Mouse (Mus musculus) adrenal gland, postnatal 10 days (tissue): ENCODE results near the gene Mycl. TPM values are rescaled to one million over a fixed set of nuclear protein-coding genes. Genes with fewer than 3 reads are reported as not detected.

Experiments used
- DNase-seq: peaks from one replicate; pipeline ENCODE4 v3.0.0; 2021; ENCODE audit warnings: mixed read lengths
- long read RNA-seq, 2 experiments: library from polyadenylated mRNA; stranded (forward); transcript quantifications; one replicate each; pipeline ENCODE4 v2.0.0; 2021
- total RNA-seq, 2 experiments: library from RNA; stranded (reverse); gene quantifications; 2 replicates each; pipeline ENCODE4 v1.2.3; 2021

Mycl gene
- 1 to 10 TPM; 3.6 to 5.6 TPM for total RNA-seq
- long read RNA-seq, experiment 1, transcript Mycl-201 (2 exons, 3,501 nt) = major isoform, 8 of 15 reads
- long read RNA-seq, experiment 1, partial matches to known transcripts = 0 of 15 reads
- long read RNA-seq, experiment 1, other reads (novel, unspliced or antisense) = 2 of 15 reads
- long read RNA-seq, experiment 2, partial matches to known transcripts = 0 of 2 reads
- long read RNA-seq, experiment 2, other reads (novel, unspliced or antisense) = 1 of 2 reads

DNA sequence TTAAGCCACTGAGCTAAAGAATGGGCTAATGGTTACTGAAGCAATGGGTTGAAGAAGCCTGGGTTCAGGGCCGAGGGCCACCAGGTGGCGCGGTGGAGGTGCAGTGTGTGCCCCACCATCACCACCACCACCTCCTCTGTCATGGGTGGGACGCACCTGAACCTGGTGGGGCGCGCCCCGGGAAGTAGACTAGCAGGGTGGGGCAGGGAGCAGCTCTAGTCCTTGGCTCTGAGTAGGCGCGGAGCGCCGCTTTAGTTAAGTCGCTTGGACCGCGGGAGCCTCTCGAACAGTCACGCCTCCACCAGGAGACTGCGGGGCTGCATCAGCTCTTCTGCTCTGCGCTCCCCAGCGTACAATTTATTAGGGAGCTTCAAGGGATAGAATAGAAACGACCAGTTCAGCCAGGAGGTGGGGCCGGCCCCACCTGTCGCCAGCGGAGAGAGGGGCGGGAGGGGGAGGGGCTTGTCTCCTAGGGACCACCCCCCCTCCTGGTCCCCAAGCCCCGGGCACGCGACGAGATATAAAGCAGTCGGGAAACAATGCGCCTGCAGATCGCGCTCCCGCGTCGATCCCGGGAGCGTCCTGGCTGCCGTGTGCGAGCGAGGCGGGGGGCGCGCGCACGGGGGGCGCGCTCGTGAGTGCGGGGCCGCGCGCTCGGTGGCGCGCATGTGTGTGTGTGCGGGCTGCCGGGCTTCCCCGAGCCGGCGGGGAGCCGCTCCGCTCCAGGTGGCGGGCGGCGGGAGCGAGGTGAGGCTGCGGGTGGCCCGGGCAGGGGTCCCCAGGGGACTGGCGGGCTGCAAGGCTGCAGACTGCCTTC, at the start of gene Mycl:
Mycl (plus strand) TSS at position 249 of the 817 bp plus-strand sequence.
- peak; percentile 88 for DNase-seq

DNA sequence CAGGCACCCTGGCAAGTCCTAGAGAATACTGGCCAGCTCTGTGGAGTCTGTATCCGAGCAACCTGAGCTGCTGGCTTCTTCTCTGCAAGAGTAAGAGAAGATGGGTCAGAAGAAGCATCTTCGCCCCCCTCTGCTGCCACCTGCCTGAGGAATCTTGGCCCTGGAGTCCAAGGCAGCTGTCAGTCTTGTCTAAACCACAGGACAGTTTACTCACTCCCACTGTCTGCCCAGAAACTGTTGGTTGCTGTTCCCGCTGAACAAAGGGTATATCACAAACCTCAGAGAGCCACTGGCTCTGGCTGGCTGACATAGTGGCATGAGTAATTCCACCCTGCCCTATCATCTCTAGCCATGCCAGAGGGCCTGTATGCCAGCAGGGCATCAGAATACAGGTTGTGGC, 48.2 kb upstream of the Mycl start:
- DNase-seq = no peak

DNA sequence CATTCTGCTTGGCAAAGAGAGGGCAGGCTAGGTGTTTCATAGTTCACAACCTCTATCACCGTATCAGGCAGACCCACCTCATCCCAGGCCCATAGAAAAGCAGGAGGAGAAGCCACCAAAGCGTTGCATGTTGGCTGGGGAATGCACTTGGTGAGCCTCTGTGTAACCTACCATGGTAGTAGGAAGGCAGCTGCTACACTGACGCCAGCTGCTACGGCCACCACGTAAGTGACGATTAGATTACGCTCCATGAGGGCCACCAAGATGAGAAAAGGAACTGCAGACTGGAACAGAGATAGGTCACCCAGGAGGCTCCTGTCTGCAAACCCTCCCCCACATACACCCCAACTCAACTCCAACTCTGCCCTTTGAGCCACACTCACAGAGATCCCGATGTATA, 46.4 kb upstream of the Mycl start:
- no peak for DNase-seq

DNA sequence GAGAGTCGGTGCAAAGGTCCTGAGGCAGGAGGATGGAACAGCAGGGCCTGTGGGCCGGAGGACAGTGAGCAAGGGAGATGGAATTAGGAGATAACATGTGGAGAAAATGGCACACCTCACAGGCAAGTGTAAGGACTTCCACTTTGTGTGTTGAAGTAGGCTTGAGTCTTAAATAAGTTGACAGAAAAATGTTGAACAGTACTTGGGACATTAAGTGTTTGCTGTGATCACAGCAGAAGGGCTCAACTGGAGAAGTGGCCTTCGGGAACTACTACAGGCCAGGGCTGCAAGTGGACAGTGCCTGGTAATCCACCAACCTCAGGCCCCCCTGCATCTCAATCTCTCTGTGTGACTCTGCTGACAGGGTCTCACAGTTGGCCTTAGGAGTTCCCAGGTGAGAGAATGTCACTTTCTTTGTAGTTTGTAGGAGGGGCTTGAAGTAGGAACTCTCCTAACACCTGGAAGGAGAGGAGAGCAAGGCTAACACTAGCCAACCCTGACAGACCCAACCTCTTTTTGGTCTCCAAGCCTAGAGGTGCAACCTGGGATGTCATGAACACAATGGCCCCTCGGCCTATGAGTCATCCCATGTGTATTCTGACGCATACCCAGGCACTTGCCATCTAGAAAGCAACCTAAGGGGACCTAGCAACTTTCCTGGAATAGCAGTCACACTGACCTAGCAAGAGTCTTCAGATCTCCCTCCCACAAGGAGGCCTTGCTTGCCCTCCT, 40.6 kb upstream of the Mycl start:
- DNase-seq = no peak

DNA sequence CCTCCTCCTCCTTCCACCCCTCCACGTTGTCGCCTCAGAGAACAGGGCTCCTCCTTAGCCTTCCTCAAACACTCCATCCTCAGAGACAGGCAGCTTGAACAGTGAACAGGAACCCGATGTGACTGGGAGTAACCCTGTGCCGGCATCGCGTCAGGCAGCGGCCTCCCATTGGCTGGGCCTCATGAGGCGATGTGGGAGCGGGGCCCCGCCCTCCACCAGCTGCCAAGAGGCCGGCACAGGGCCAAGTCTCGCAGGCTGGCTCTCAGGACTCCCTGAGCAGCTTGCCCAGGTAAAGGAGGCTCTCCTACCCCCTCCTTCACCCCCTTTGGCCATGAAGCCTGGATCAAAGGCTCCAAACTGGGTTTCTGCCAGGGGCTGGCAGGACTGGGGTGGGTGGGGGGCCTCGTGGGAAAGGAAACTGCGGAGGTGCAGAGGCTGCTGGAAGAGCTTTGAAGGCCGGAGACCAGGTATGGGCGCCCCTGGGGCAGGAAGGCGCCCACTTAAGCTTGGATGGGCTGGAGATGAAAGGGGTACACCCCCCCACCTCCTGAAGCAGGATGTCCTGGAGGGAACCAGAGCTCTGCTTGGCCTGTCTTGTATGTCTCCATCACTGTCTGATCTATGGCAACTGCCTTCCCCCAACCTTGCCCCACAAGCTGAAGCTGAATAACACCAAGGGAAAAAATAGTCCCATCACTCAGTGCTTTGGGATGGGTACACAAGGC, 39.9 kb upstream of the Mycl start:
- peak; percentile 92 for DNase-seq

DNA sequence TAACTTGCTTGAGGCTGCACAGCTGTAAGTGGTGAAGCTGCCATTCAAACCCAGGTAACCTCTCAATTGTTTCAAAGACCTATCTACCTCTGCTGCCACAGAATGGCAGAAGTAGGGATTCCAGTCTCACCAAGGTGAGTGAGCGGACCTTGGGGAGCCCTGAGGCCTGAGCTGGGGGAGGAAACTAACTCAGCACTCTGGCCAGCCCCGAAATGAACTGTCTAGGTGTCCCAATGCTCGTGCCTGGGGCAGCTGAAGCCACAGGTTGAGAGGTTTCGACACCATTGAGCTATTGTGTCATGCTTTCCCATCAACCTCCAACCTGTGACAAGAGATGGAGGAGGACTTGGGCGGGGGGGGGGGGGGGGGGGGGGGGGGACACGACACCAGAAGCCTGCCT, 39.2 kb upstream of the Mycl start:
- DNase-seq = no peak

DNA sequence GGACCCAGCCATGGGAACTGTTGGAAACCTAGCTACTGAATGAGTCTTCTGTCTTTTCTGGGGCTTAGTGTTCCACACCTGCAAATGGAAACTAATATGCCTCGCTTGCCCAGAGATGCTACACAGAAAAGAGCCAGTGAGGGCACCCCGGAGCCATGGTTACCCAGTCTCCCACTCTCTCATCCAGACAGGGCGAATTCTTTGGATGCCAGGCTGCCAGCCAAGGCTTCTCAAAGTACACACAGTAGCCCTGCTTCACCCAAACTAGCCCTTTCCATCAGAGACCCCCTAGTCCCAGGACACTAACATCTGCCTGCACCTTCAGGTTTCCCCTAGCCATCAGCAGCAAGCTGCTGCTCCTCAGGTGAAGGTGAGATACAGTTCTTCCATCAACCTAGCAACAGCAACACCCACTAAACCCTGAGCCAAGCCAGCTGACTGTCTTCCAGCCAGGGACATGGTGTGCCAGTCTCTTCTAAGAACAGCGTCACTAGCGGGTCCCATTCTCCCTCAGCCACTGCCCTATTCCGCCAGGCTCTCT, 36.9 kb upstream of the Mycl start:
- peak; percentile 46 for DNase-seq

DNA sequence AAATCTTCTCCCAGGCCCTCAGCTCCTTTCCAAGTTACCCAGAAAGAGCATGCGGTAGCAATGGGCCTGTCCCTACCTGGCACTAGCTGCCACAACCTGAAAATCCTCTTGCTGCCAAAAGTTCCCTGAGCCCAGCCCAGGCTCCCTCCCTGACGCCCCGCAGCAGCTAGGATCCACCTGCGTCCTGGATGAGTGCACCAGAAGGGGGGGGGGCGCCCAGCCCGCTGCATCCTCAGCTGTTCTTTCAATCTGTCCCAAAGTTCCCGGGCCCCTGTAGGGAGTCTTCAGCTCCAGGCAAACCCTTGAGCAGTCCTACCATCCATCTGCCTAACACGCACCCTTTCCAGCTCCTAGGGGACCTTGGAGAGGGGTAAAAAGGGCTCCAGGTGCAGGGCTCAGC, 35.6 kb upstream of the Mycl start:
- no peak for DNase-seq

DNA sequence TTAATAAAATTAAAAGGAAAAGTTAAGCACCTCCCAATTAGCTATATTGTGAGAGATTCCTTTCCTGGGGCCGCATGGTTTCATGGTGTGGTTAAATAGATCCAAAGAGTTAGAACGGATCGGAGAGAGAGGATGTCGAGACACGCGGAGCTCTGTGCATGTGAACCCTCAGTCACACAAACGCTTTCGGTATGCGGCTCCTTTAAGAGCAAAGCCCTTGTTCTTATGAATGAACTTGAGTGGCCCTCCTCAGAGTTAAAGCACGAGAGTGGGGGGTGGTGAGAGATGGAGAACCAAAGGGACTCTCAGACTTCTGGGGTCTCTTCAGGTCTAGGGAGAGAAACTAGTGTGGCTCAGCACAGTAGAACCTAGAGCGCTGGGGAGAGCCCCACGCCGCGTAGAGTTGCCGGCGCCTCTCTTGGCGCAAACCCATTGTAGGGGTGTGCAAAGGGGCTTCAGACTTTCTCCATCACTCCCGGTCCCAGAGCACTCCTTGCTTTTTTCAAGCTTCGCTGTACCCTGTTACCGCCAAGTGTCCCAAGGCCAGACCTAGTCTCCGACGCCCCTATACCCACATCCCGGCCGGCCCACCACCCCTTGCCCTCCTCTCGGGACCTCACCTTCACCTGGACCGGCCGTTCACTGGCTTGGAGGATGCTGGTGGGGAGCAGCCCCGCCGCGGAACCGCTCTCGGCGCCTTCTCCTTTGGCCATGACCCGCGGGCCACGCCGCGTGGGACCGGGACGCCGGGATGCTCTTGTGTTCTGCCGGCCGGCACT, 34.9 kb upstream of the Mycl start:
- DNase-seq = no peak

DNA sequence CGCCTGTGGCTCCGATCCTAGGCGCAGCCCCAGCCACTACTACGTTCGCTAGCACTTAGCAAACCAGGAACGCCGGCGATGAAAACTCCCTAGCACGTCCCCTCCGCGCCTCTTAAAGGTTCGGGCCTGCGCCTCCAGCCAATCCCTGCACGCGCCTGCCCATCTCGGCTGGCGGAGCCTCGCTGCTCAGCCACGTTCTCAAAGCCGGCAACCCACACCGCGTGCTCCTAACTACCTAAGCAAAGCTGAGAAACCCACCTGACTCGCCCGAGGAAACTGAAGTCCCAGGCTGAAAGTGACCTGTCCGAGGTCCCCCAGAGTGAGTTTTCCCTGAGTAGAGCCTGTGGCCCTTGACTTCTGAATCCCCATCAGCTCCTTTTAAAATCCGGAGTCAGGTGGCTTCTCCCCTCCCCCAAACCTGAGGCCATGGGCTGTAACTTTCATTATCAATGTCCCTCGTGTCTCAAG, 34.3 kb upstream of the Mycl start, which contains the start of gene Mfsd2a:
Mfsd2a (minus strand) TSS at position 89 of the 468 bp plus-strand sequence.
- DNase-seq = peak; percentile 66

DNA sequence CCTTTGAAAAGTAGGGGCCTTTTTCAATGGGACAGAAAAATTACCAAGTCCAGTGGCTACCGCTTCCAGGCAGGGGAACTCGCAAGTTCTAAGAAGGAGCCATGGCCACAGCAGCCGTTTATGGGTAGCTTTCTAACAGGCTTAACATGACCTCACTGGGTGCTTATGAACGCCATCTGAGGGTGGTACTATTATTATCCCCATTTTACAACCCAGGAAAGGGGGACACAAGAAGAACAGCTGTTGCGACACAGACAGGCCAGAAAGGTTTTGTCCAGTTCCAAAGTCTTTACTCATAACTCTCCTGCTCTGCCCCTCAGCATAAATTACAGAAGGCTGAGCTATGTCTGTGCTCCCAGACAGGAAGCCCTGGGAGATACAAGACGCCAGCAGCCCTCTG, 33.9 kb upstream of the Mycl start:
- no peak for DNase-seq

DNA sequence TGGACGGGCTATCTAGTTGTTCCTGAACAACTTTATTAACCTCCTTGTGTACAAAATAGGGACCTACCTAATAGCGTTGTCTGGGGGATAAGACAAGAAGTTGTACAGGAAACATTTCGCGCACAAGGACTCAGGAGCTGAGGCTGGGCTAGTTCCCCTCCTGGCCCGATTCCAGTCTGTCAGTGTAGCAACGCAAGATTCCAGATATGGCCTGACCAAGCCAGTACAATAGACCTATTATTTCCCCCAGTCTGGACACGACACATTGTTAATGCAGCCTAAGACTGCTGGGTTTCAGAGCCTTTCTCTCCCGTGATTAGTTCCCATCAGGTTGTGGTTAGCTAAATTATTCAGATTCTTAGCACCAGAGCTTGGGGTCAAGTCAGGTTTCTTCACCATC, 32.7 kb upstream of the Mycl start:
- no peak for DNase-seq

DNA sequence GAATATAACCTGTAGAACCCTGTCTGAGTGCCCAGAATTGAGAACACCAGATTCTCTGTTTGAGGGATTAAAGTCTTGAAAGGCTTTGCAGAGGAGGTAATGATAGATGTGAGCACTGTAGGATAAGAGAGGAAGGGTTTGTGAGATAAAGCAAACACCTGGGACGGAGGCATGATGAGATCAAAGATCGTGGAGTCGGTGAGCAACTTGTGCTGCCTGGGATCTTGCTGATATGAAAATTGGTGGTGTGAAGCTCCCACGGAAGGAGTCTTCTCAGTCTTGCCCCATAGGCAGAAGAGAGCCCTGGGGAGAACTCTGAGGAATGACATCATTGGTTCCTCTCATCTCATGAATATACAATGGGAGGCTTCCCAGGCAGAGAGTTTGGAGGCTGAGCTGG, 27.3 kb upstream of the Mycl start:
- DNase-seq = no peak

DNA sequence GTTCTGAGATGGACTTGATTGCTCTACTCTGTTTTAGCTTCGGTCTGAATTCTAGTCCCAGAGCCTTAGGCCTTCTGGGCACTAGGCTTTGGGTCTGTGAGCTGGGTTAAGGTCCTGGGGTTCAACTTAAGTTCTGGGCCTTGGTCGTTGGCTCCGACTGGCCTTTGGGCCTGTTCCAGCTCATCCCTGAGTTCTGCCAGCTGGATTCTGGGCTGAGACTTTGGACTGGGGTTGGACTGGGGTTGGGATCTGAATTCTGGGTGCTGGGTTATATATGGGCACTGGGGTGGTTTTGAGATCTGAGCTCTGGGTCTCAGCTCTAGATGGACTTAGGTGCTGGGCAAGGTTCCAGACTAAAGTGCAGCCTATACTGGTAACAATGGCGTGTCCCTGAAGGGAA, 24.3 kb upstream of the Mycl start:
- DNase-seq = no peak

DNA sequence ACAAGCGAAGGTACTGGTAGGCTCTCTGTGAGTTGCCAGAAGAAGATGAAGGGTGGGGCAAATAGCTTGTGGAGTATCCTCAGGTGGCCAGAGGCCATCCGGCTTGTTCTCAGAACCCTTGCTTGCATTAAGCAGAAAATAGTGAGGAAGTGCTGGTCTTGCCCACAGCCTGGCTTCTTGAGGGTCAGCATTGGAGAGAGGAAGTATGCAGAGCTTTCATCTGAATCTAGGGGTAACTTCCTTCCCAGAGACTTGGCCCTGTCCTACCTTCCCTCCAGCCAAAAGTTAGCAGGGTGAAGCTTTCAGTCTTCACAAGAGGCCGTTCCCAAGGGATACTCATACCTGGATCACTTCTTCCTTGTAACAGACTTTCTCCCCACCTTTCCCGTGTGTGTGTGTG, 23.8 kb upstream of the Mycl start:
- no peak for DNase-seq

DNA sequence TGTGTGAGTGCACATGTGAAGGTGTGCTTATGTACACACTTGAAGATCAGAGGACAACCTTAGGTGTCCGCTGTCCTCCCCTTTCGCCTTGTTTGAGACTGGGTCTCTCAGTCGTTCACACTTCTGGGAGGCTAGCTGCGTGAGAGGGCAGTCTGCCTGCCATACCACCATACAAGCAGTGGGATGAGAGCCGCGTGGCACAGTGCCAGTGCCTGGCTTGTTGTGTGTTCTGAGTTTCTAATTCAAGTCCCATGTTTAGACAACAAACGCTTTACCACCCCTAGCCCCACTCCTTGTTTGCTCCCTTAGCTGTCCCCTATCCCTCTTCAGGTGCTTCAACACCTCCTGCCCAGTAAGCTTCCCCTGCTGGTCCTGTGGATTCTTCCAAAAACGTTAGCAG, 23.4 kb upstream of the Mycl start:
- no peak for DNase-seq

DNA sequence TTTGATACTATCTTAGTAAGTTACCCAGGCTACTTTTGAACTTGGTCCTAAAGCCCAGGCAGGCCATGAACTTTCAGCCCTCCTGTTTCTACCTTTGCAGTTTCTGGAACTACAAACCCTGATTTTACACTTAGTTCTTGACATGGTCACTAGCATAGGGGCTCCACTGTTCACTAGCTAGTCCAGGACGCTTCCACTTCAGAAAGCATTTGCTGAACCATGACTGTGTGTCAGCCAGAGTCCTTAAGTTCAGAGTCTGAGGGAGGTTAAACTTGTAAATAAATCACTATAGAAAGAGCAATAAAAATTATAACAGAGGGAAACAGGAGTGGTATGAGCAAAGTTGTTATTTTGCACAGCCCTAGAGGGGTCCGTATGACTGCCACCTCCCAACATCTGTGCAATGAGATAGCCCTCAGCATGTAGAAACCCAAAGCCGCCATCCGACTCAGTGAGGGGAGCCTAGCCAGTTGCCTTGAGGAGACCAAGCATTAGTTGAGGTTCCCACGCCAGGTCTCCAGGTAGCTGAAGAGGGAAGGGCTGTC, 20.4 kb upstream of the Mycl start:
- no peak for DNase-seq

DNA sequence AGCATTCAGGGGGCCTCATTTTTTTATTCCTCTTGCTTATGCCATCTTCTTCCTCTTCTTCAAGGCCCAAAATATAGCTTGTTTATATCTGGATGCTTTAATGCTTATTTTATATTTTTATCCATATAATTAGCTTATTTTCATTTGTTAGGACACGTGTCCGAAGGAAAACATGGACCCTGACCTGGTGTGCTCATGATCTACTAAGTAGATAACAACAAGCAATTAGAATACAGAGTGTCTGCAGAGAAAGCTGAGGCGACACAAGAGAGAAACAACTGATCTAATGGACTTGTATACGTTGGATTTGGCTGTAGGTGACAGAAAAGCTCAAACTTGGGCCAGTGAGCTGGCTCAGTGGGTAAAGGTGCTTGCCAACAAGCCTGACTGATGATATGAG, 18.6 kb upstream of the Mycl start:
- no peak for DNase-seq

DNA sequence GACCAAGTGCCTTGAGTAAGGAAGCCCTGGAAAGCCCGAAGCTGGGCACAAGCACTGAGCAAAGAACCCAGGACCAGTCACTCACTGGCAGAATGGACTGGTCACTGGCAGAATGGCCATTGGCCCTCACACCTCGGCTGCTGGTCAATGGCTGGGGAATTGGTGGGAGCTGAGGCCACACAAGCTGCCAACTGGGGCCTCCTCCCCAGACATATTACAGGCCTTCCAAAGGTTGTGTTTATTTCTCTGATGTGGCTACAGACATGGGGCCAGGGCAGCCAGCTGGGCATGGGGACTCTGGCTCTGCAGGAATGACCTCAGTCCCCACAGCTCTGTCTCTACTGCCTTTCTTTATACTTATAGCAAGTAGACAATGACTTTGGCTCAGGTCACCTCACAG, 16.6 kb upstream of the Mycl start:
- DNase-seq = peak; percentile 54

DNA sequence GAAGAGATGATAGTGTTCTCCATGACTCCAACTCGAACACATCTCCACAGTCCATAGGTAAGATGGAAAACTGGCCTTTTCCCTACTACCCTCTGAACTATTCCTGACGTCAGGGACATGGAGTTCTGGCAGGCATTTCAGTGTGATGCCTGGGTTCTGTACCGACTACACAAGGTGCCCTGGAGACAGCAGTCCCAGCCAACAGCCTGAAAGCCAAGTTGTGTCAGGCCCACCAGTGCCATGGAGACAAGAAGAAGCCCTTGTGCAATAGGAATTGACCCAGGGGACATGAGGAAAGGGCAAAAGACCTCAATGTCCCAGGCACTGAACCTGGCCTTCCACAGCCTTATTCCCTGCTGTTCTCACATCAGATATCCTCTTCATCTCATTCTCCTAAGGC, 15.6 kb upstream of the Mycl start:
- DNase-seq = peak; percentile 61

DNA sequence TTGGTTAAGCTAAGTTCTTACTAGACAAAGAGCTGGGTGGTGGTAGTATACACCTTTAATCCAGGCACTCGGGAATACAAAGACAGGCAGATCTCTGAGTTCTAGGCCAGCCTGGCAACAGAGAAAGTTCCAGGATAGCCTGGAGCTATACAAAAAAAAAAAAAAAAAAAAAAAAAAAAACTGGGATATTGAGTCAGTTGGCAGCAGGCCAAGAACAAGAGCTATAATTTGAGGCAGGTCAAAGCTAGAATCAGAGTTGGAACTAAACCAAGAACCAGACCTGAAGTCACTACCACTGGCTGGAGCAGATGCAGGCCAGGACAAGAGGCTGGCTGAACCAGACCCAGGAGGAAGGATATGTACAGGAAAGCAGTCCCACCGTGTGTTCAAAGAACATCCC, 14.8 kb upstream of the Mycl start:
- DNase-seq = no peak
